Mouse (Mus musculus) kidney, adult 2 months (tissue): ENCODE measurements around the gene Wdr86.

Experiments
- CTCF ChIP-seq: fragments of 200-500 bp; conservative IDR thresholded peaks from 2 replicates; pipeline ENCODE4 v1.5.1; 2011; ENCODE audit warnings: low read depth, mild to moderate bottlenecking, control low read depth, low read length, moderate library complexity, mixed read lengths; ENCODE audit not compliant: insufficient read depth, insufficient read length
- POLR2A ChIP-seq: fragments of 200-500 bp; IDR thresholded peaks from one replicate; pipeline ENCODE4 v1.6.1; 2011; ENCODE audit warnings: low read depth, low read length, control low read depth

- TF ChIP-seq CTCF (no peak), POLR2A (no peak)
Measured at GRCm38 (mm10) chr5:24739141-24739753, 8.7 kb upstream of the Wdr86 start.
